Mouse (Mus musculus): Measurements from ENCODE around the gene Poc1b.

- TF ChIP-seq CTCF (IDR thresholded peaks at IDR 0.05; ENCODE audit: insufficient read depth, low read depth, low read length) (no peak), POLR2A (IDR thresholded peaks at IDR 0.05; ENCODE audit: insufficient read depth, low read depth, low read length) (no peak)
Measured at GRCm38 (mm10) chr10:99194451-99195055, 87.7 kb downstream of the Poc1b start.
